Mouse (Mus musculus) hindbrain, postnatal 0 days (tissue): Measurements from ENCODE around the gene Sox30. TPM values are rescaled to one million over a fixed set of nuclear protein-coding genes. Genes with fewer than 3 reads are reported as not detected.

Experiments used
- ATAC-seq: fragments of 200-750 bp; cut with Nextera tagmentation; 2 replicates; pipeline ENCODE4 v1.8.0; 2017; ENCODE audit warnings: mild to moderate bottlenecking, moderate TSS enrichment, moderate library complexity
- DNase-seq: peaks from one replicate; pipeline ENCODE4 v3.0.0-alpha.2; 2015; ENCODE audit warnings: low spot score
- H3K27ac ChIP-seq: fragments of 300-500 bp; sonication (generic); 2 replicates; pipeline ENCODE4 v1.5.1; 2014; ENCODE audit warnings: mild to moderate bottlenecking
- H3K27me3 ChIP-seq: fragments of 300-500 bp; sonication (generic); 2 replicates; pipeline ENCODE4 v1.6.1; 2014; ENCODE audit warnings: low read length, mixed read lengths; ENCODE audit not compliant: insufficient read depth
- H3K36me3 ChIP-seq: fragments of 300-500 bp; sonication (generic); 2 replicates; pipeline ENCODE4 v1.6.1; 2014; ENCODE audit warnings: low read length, mixed read lengths; ENCODE audit not compliant: insufficient read depth
- H3K4me1 ChIP-seq: fragments of 300-500 bp; sonication (generic); 2 replicates; pipeline ENCODE4 v1.6.1; 2014; ENCODE audit warnings: antibody characterized with exemption, low read length, mixed read lengths; ENCODE audit not compliant: insufficient read depth
- H3K4me2 ChIP-seq: fragments of 300-500 bp; sonication (generic); 2 replicates; pipeline ENCODE4 v1.6.1; 2014; ENCODE audit warnings: low read depth, mild to moderate bottlenecking, low read length, moderate library complexity, mixed read lengths
- H3K4me3 ChIP-seq: fragments of 300-500 bp; sonication (generic); 2 replicates; pipeline ENCODE4 v1.5.1; 2014; ENCODE audit warnings: low read length
- H3K9ac ChIP-seq: fragments of 300-500 bp; sonication (generic); replicated peaks from 2 replicates; pipeline ENCODE4 v1.6.1; 2014; ENCODE audit warnings: mild to moderate bottlenecking, low read length, moderate library complexity, mixed read lengths
- H3K9me3 ChIP-seq: fragments of 300-500 bp; sonication (generic); 2 replicates; pipeline ENCODE4 v1.6.1; 2016; ENCODE audit warnings: low read length, mixed read lengths
- CTCF ChIP-seq: IDR thresholded peaks from 2 replicates; pipeline ENCODE4 v1.5.1; 2016; ENCODE audit warnings: antibody characterized with exemption, control low read depth, low read depth
- WGBS: fragments of 180-500 bp; shearing (Covaris S2); extraction: QIAGEN DNeasy Blood & Tissue Kit; methylation state at CpG from one replicate; pipeline ENCODE4 v1.1.7; 2014; 5-methylcytosine and 5-hydroxymethylcytosine counted together
- polyA plus RNA-seq: library from polyadenylated mRNA; unstranded; fragments of >200 nt; fragmentation: Nextera tagmentation; extraction: Ambion mirVana; gene quantifications from 2 replicates; pipeline ENCODE4 v1.2.1, GENCODE M21; 2015
- total RNA-seq: library from RNA; depleted of rRNA; stranded (reverse); fragments of >200 nt; gene quantifications from 2 replicates; pipeline ENCODE4 v1.2.3, GENCODE M21; 2014

The Sox30 gene
- total and polyA plus RNA-seq, 2 experiments from 2014 or later, result 0.08 TPM; not detected in 1

DNA sequence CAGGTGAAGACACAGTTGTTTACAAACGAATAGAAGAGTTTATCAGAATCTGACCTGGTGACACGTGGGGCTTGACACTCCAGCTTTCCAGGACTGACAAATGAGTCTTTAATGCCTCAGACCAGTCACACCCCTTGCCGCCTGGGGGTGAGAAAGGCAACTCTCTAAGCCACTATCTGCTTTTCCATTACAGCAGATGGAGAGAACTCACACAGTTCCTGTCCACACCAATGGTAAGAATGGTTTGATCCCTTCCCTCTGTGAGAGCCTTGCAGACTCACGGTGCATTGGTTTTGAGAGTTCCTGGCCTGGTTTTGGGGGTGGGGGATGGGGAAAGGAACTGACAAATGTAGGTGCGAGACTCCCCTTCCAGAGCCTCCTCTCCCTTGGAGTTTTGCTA, 74.2 kb downstream of the Sox30 start:
- Histone ChIP-seq H3K4me3 (no peak overlapping the region), H3K9ac (no peak overlapping the region), H3K4me1 (no peaks in the 10 kb centered on the region), H3K9me3 (no peaks in the 10 kb centered on the region), H3K4me2 (no peak overlapping the region), H3K36me3 (no peaks in the 10 kb centered on the region), H3K27ac (no peak overlapping the region), H3K27me3 (no peaks in the 10 kb centered on the region)
- WGBS, result 53% methylated on average over 5 of the region's 5 CpGs
- DNase-seq (no peak), ATAC-seq (no peak)
- no peak for TF ChIP-seq CTCF

GRCm38 (mm10) chr11:46054911-46055895, 75.1 kb downstream of the Sox30 start:
- no peaks in the 10 kb centered on the region for H3K27me3 ChIP-seq
- H3K36me3 ChIP-seq, result no peaks in the 10 kb centered on the region
- H3K27ac ChIP-seq, result peak overlapping the region; percentile 91
- WGBS, result 32% methylated on average over 13 of the region's 13 CpGs
- no peaks in the 10 kb centered on the region for H3K9me3 ChIP-seq
- no peaks in the 10 kb centered on the region for H3K4me1 ChIP-seq
- ATAC-seq (peak; percentile 46; the same call in 1 of the 2 replicates), DNase-seq (no peak)
- H3K4me2 ChIP-seq, result peak overlapping the region; percentile 74
- H3K4me3 ChIP-seq, result peak overlapping the region; percentile 68
- TF ChIP-seq CTCF, result no peak
- peak overlapping the region; percentile 76 for H3K9ac ChIP-seq

DNA sequence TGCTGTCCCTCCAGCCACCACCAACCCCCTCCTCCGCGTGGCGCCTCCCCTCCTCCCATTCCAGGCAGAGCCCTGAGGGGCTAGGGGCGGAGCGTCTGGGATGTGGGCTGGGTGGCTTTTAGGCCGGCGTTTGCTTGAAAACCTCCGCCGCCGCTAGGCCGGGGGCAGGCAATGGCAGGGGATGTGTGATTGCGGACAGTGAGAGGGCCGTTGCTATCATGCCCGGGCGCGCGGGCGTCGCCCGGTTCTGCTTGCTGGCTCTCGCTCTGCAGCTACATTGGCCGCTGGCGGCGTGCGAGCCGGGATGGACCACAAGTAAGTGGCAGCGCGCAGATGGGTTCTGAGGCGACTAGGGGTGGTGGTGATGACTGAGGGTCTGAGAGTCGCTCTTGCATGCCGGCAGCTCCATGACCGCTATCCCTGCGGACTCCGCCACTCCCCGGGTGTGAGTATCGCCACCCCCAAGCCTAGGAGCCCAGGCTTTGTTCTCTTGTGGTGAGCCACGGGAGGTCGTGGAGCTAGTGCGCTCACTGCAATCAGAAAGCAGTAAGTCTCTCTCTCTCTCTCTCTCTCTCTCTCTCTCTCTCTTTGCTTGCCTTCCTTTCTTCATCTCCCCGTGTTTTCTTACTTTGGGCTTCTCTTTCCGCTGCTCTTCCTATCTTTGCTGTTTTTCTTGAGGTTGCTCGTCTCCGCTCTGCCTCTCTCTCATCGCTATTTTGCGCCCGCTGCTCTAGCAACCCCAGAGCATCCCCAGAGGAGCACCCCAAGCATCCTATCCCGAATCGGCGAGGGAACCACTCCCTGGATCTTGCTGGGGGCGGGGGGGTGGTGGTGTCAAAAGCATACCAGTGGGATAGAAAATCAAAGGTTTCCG, 76.0 kb downstream of the Sox30 start, which contains the start of gene Adam19:
Gene Adam19, plus strand, starts transcription at position 97 of the 874 bp plus-strand sequence.
- no peaks in the 10 kb centered on the region for H3K36me3 ChIP-seq
- DNase-seq (peak; percentile 86), ATAC-seq (peak; percentile 88)
- H3K9me3 ChIP-seq, result no peaks in the 10 kb centered on the region
- peak within 1 kb of the TSS; percentile 74 for H3K4me2 ChIP-seq
- TF ChIP-seq CTCF, result no peak
- WGBS, result under 1% methylated on average over 49 of the region's 51 CpGs
- H3K9ac ChIP-seq, result peak within 1 kb of the TSS; percentile 76
- no peaks in the 10 kb centered on the region for H3K4me1 ChIP-seq
- peak within 1 kb of the TSS; percentile 68 for H3K4me3 ChIP-seq
- peak within 1 kb of the TSS; percentile 91 for H3K27ac ChIP-seq
- no peaks in the 10 kb centered on the region for H3K27me3 ChIP-seq

DNA sequence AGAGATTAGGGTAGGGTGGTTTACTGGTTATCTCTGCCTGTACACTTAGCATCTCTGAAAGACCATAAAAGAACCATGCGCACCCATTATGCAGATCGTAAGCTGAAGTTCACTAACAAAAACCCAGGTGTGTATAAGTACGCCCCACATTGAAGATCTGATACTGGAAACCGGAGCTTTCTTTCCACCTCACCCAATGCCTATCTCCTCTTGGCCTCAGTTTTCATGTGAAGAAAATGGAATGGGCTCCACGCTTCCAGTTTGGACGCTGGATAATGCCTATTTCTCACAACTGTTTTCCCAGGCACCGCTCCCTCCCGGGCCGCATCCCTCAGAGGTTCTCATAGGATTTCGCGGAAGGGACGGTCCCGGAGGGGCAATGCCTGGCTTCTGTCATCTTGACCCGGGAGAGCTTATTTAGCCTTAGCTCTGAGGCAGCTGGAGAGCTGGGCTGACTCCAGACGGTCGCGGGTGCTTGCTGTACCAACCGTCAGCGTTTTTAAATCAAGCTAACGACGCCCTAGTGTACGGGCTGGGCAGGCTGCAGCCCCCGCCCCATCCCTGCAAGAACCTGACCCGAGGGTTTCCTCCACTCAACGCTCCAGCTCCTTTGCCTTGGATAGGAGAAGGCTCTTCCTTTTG, 76.8 kb downstream of the Sox30 start:
- Histone ChIP-seq H3K9ac (peak overlapping the region; percentile 76), H3K4me3 (peak overlapping the region; percentile 68), H3K36me3 (no peaks in the 10 kb centered on the region), H3K4me1 (no peaks in the 10 kb centered on the region), H3K27ac (peak overlapping the region; percentile 91), H3K4me2 (peak overlapping the region; percentile 74), H3K27me3 (no peaks in the 10 kb centered on the region), H3K9me3 (no peaks in the 10 kb centered on the region)
- ATAC-seq (no peak), DNase-seq (peak; percentile 51)
- no peak for TF ChIP-seq CTCF
- 3% methylated on average over 25 of the region's 25 CpGs for WGBS

DNA sequence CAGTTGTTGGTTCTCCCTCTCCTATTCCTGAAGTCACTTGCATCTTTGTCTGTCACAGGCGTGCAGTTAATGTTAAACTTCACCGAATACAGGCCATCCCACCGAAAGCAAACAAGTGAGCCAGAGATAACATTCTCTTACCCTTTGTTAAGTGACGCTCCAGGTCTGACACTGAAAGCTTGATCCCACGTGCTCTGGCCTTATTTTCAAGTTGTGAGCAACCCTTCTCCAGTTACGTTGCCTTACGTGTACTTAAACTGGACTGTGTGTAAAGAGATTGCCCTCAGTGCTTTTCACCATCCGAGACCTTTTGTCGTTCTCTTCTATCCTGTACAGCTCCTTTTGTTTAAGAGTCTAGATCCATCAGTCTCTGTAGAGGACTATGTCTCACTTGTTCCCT, 77.9 kb downstream of the Sox30 start:
- Histone ChIP-seq H3K27me3 (no peaks in the 10 kb centered on the region), H3K4me3 (no peak overlapping the region), H3K9me3 (no peaks in the 10 kb centered on the region), H3K4me2 (peak overlapping the region; percentile 74), H3K9ac (no peak overlapping the region), H3K4me1 (no peaks in the 10 kb centered on the region), H3K27ac (no peak overlapping the region), H3K36me3 (no peaks in the 10 kb centered on the region)
- ATAC-seq (no peak), DNase-seq (no peak)
- 53% methylated on average over 9 of the region's 9 CpGs for WGBS
- TF ChIP-seq CTCF, result no peak

DNA sequence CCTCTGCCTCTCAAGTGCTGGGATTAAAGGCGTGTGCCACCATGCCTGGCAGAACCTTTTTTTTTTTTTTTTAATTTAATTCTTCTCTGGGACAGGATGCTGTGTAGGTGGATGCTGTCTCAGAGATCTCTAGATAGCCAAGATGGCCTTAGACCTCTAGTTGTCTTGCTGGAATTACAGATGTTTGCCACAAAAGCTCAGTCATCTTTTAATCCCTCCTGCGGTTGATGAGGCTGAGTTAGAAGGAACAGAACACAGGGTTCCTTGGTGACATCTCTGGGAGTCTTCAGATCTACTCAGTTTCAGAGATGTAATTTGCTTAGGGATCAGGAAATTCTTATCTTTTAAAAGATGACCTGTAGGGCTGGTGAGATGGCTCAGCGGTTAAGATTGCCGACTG, 78.8 kb downstream of the Sox30 start:
- no peak overlapping the region for H3K4me2 ChIP-seq
- no peak overlapping the region for H3K27ac ChIP-seq
- ATAC-seq, result no peak
- no peak overlapping the region for H3K4me3 ChIP-seq
- DNase-seq, result no peak
- no peaks in the 10 kb centered on the region for H3K36me3 ChIP-seq
- no peak for TF ChIP-seq CTCF
- H3K9me3 ChIP-seq, result no peaks in the 10 kb centered on the region
- WGBS, result over 99% methylated on average over 4 of the region's 4 CpGs
- H3K4me1 ChIP-seq, result no peaks in the 10 kb centered on the region
- no peak overlapping the region for H3K9ac ChIP-seq
- H3K27me3 ChIP-seq, result no peaks in the 10 kb centered on the region
